Mouse (Mus musculus): Measurements from ENCODE around the gene Nos1ap.

GRCm38 (mm10) chr1:170453455-170453854, 136.2 kb downstream of the Nos1ap start:
- TF ChIP-seq CTCF (IDR thresholded peaks at IDR 0.05; ENCODE audit: low read depth): no peak
- no peak for TF ChIP-seq EP300 (IDR thresholded peaks at IDR 0.05; ENCODE audit: low read depth)

All from liver, postnatal 0 days (tissue).